Mouse (Mus musculus) small intestine, adult 2 months (tissue): ENCODE measurements around the gene Nlrp4b. TPM values are rescaled to one million over a fixed set of nuclear protein-coding genes. Genes with fewer than 3 reads are reported as not detected.
"Not testable (repeated sequence)": the region's sequence is repeated elsewhere in the genome, so short reads cannot be mapped to it uniquely, and the experiment has no call there.

Source experiments
- H3K27ac ChIP-seq: fragments of 200-500 bp; 2 replicates; pipeline ENCODE4 v1.5.1; 2012; ENCODE audit warnings: low read depth, low read length, control low read depth, inconsistent platforms; ENCODE audit not compliant: insufficient read depth
- H3K27me3 ChIP-seq: fragments of 200-500 bp; 2 replicates; pipeline ENCODE4 v1.6.1; 2012; ENCODE audit warnings: mild to moderate bottlenecking, moderate library complexity, low read length, inconsistent platforms; ENCODE audit not compliant: control insufficient read depth, insufficient read depth
- H3K36me3 ChIP-seq: fragments of 200-500 bp; 2 replicates; pipeline ENCODE4 v1.6.1; 2012; ENCODE audit warnings: mild to moderate bottlenecking, low read length, control low read depth, inconsistent platforms; ENCODE audit not compliant: control insufficient read depth, insufficient read depth
- H3K4me1 ChIP-seq: fragments of 200-500 bp; 2 replicates; pipeline ENCODE4 v1.6.1; 2012; ENCODE audit warnings: low read length, inconsistent platforms, mixed read lengths; ENCODE audit not compliant: control insufficient read depth, insufficient read depth, insufficient read length
- H3K4me3 ChIP-seq: fragments of 200-500 bp; 2 replicates; pipeline ENCODE4 v1.5.1; 2012; ENCODE audit warnings: low read depth, mild to moderate bottlenecking, control low read depth, inconsistent platforms, low read length, moderate library complexity
- CTCF ChIP-seq: fragments of 200-500 bp; IDR thresholded peaks from 2 replicates; pipeline ENCODE4 v1.5.1; 2012; ENCODE audit warnings: low read depth, mild to moderate bottlenecking, control low read depth, inconsistent platforms, low read length, moderate library complexity, mixed read lengths; ENCODE audit not compliant: insufficient replicate concordance, insufficient read length; ENCODE audit errors: extremely low read depth
- POLR2A ChIP-seq: fragments of 200-500 bp; IDR thresholded peaks from 2 replicates; pipeline ENCODE4 v1.6.1; 2012; ENCODE audit warnings: low read depth, mild to moderate bottlenecking, control low read depth, inconsistent platforms, low read length, moderate library complexity
- WGBS: fragments of 180-500 bp; shearing (Covaris S2); methylation state at CpG from one replicate; pipeline ENCODE4 v1.1.7; 2018; 5-methylcytosine and 5-hydroxymethylcytosine counted together
- polyA plus RNA-seq: library from polyadenylated mRNA; depleted of rRNA; stranded (reverse); fragments of >200 nt; gene quantifications from 2 replicates; pipeline ENCODE4 v1.2.3, GENCODE M21; 2012; rRNA removed

The Nlrp4b gene
- polyA plus RNA-seq, result not detected in 2 replicates

DNA sequence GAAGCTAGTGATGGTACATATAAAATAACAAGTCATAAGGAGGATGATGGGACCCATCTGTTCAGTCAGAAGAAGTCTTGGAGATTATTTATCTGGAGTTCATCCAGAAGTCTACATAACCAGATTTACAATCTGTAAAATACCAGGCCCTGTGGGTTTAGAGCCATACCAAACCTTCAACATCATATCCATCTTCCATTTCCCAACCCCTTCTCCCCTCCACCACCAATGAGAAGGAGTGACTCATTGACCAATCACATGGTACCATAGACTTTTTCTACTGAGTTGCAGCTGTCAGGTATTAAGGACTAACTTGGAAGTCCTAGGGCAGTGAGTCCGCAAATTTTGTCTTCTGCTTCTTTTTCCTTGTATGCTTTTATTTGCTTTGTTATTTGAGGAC, at the start of gene Nlrp4b:
TSS of gene Nlrp4b (plus strand) at position 301 of the 400 bp plus-strand sequence.
- no peak for TF ChIP-seq POLR2A
- no peak for TF ChIP-seq CTCF
- Histone ChIP-seq H3K4me3 (no peak within 1 kb of the TSS), H3K4me1 (no peaks in the 10 kb centered on the region), H3K27ac (no peak within 1 kb of the TSS), H3K27me3 (no peaks in the 10 kb centered on the region; the same call in 1 of the 2 replicates), H3K36me3 (no peaks in the 10 kb centered on the region)
- WGBS, result 87% methylated on average over 1 of the region's 1 CpGs

DNA sequence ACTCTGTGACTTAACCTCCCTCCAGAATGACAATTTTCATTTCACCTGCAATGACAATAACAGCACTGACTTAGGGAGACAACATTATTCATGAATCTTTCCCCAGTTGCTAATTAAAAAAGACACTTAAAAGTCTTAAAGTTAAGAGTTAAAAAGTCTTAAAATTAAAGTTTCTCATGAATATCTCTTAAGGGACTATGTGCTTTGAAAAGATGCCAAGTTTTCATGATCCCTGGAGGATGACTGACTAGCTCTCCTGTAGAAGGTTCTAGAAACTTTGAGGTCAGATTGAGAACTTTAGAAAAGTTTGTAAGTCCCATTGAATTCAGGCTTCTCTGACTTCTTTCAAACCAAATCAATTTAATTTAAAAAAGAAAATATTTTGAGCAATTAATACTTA, 66.7 kb downstream of the Nlrp4b start, which contains the start of gene Vmn1r71:
TSS of gene Vmn1r71 (minus strand) at position 101 of the 400 bp plus-strand sequence.
- H3K4me3 ChIP-seq, result no peak within 1 kb of the TSS
- no peaks in the 10 kb centered on the region for H3K36me3 ChIP-seq
- no peak for TF ChIP-seq CTCF
- no peak for TF ChIP-seq POLR2A
- H3K4me1 ChIP-seq, result no peaks in the 10 kb centered on the region
- no peaks in the 10 kb centered on the region for H3K27me3 ChIP-seq
- no peak within 1 kb of the TSS for H3K27ac ChIP-seq

DNA sequence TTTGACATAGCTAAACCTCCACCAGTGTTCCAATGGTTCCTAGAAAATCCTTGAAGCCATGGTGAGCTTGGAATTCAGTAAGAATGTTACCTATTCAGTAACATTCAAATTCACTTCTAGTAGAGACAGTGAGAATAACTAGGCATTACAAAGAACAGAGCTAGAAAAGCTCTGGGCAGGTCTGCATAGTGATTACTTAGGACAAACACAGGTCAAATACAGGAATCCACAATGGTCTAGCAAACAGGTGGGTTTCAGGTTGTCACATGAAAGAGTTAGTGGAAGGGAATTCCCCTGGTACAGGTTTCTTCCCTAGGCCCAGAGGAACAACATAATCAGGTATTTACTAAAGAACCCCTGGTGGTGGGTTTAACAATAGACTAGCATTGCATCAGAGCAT, 70.0 kb downstream of the Nlrp4b start:
- H3K4me3 ChIP-seq, H3K36me3 ChIP-seq, H3K27ac ChIP-seq, H3K27me3 ChIP-seq, H3K4me1 ChIP-seq: not testable (repeated sequence)

Other genes starting within 250 kb of the Nlrp4b start
- gene Vmn1r67, start 244.5 kb upstream of the Nlrp4b start, polyA plus RNA-seq, result not detected in 2 replicates
- 0.05 TPM in 1 of 2 replicates, not detected in the other for gene Zik1, start 192.4 kb upstream of the Nlrp4b start, polyA plus RNA-seq
- not detected in 2 replicates for gene Vmn1r68, start 129.3 kb upstream of the Nlrp4b start, polyA plus RNA-seq
- not detected in 2 replicates for gene Vmn1r69, start 74.1 kb upstream of the Nlrp4b start, polyA plus RNA-seq
- not detected in 2 replicates for gene Vmn1r70, start 56.3 kb upstream of the Nlrp4b start, polyA plus RNA-seq
- gene Vmn1r71, start 66.6 kb downstream of the Nlrp4b start, polyA plus RNA-seq, result not detected in 2 replicates
- not detected in 2 replicates for gene Zscan4b, start 217.3 kb downstream of the Nlrp4b start, polyA plus RNA-seq